Mouse (Mus musculus) retina, postnatal 7 days (tissue): Measurements from ENCODE around the gene Cdpf1.

Source experiments
- DNase-seq: peaks from one replicate; pipeline ENCODE4 v3.0.0-alpha.2; 2012; ENCODE audit warnings: low read depth, low spot score

Cdpf1 gene

DNA sequence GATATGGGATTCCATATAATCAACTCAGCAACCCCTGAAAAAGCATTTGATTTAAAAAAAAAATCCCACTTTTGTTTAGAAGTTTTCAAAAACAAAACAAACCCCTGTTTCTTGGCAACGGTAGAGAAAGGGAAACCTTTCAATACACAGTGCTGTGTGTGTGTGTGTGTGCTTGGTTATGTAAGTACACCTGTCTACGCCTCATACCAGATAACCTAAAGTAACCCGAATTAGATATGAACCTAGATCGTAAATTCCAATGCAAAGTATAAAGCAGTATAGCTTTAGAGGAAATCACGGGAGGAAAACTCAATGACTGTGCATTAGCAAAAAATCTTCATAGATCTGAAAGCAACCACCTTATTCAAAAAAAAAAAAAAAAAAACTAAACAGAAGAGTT lies 44.8 kb downstream of the Cdpf1 start:
- DNase-seq: no peak

DNA sequence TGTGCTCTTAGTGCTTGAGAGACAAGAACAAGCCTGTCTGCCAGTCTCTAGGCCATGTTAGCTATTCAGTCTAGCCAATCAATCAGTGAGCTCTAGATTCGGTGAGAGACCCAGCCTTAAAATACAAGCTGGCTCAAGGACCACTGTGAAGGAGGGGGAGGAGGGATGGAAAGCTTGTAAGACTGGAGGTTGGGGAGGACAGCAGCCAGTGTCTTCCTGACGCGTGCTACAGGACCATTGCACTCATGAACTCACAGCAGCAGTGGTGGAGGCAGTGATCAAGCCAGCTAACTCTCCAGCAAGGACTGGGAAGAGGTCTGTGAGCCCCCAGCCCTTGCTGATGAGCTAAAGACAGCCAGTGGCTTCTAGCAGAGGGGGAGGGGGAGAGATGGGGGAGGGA lies 46.5 kb downstream of the Cdpf1 start:
- no peak for DNase-seq

- DNase-seq: no peak
Observed at GRCm38 (mm10) chr15:85762761-85763160, 48.7 kb downstream of the Cdpf1 start.

DNA sequence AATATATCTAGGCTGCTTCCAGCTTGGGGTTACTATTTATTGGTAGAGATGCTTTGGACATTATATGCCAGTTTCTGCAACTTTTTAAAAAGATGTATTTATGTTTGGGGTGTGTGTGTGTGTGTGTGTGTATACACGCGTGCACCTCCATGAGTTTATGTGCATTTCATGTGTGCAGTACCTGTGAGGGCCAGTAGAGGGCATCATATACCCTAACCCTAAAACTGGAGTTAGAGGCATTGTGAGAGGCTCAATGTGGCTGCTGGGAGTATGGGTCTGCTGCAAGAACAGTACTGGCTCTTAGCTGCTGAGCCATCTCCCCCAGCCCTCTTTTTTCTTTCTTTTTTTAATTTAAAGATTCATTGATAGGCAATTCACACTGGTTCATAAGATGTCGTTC lies 53.7 kb downstream of the Cdpf1 start:
- DNase-seq: no peak
